Mouse (Mus musculus): Measurements from ENCODE around the gene Shisa8.

The Shisa8 gene

DNA sequence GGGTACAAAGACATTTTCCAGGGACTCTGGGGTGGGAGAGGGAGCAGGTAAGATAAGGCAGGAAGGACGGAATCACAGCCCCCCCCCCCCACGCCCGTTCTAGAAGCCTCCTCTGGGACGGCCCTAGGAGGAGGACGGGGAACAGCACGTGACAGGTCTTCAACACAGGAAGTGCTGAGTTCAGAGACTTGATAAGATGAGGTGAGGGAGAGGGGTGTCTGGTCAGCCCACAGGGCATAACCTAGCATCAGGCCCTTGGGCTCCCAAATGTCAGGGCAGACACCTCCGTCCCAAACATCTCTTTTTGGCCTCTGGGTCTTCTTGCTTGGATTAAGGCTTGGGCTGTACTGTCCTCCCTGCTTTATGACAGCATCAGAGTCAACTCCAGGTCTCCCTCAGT lies 10.6 kb upstream of the Shisa8 start:
- DNase-seq (ENCODE audit: low read depth, low spot score), result no peak

DNA sequence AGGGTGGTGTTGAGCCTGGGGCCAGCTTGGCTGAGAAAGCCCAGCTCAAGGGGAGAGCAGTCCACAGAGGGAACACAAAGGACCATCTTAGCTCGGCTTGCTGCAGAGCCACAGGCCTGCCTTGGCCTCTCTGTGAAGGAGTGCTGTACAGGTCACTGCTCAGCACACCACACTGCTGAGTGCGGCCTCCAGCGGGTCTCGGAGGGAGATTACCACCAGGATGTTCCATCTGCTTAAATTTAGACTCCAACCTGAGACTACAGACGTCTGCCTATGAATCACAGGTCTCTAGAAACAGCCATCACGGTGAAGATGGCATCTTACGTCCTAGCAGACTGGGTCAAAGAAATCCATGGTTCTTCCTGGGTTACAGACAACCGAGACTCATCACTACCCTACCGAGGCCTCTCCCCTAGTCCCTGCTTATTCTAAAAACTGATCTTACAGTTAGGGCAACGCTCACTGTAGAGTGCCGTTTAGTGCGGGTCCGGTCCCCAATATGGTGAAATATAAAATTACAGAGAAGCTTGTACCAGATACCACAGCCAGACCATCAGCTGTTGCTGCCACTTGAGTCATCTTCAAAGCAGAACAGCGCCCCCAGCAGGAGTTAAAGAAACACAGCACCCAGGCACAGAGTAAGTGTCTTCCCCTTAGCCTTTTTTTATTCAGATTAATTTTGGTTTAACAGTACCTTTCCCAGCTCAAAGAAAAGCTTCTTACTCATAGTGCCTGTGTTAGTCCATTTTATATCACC lies 8.7 kb upstream of the Shisa8 start:
- DNase-seq (ENCODE audit: low read depth, low spot score), result no peak

- no peak for DNase-seq (ENCODE audit: low read depth, low spot score)
These were observed 7.5 kb upstream of the Shisa8 start for GRCm38 (mm10) chr15:82220003-82220675.

DNA sequence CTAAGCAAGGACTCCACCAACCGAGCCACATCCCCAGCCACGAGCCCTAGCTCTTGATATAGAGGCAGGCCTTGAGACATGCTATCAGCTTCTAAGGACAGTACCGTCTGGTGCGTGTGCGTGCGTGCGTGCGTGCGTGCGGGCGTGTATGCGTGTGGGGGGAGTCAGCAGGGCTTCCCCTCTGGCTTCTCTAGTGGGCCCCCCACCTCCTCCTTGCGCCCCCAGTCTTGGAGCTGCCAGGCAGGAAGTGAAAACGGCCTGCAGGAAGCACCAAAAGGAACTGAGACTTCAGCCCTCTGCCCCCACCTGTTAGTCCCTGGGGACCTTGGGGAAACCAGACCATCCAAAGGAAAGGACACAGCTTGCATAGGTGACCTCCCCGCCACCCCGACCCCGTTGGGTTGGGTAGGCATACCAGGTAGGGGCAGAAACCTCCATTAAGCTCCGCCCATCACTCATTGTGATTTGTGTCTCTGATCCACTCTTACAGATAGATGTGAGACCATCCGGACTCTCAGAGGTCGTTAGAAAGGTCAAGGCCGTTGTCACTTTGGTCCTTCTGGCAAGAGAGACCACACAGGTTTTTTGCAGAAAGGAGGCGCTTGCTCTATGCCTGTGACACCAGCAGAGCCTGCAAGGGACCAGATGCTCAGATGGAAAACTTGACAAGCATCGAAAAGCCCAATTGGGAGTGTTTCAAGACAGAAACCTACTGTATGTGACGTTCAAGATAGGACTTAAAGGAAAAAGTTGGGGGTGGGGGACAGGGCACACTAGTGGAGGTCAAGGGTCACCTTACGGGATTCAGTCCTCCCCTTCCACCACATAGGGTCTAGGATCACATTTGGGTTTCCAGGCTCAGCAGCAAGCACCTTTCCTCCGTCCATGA lies 6.4 kb upstream of the Shisa8 start:
- no peak for DNase-seq (ENCODE audit: low read depth, low spot score)

GRCm38 (mm10) chr15:82217980-82218379 lies 5.4 kb upstream of the Shisa8 start:
- no peak for DNase-seq (ENCODE audit: low read depth, low spot score)

GRCm38 (mm10) chr15:82217039-82217438 lies 4.4 kb upstream of the Shisa8 start:
- no peak for DNase-seq (ENCODE audit: low read depth, low spot score)

DNA sequence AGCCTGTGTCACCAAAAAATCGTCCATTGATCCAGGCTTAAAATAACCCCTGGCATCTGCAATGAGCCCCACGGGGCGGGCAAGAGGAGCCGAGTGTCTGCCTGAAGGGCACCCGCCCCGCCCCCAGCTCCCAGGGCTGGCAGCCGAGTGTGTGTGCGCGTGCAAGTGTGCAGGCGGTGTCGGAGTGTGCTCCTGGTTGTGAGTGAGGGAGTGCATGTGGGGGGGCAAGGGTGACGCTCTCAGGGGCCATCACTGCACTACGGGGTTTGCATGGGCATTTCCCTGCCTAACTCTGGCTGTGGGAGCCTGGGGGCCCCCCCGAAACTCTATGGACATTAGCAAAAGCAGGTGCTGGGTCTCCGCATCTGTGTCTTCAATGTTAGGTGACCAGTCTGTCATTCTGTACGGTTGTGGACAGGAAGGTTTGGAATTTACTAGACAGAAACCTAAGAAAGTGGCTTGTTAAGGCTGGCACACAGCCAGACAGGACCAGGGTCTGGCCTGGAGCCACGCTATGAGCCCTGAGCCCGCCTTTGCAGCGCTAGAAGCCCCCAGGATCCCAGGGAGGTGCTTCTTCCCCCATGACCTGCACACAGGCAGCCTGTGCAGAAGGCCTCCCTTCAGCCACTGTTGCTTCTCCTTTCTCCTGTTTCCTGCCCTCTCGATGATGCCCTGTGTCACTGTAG lies 3.7 kb upstream of the Shisa8 start:
- DNase-seq (ENCODE audit: low read depth, low spot score), result no peak

- no peak for DNase-seq (ENCODE audit: low read depth, low spot score)
These were observed 2.9 kb upstream of the Shisa8 start for GRCm38 (mm10) chr15:82215332-82216046.

GRCm38 (mm10) chr15:82213222-82213621 lies 607 bp upstream of the Shisa8 start:
- no peak for DNase-seq (ENCODE audit: low read depth, low spot score)

- no peak for DNase-seq (ENCODE audit: low read depth, low spot score)
These were observed 484 bp downstream of the Shisa8 start for GRCm38 (mm10) chr15:82211911-82212751.

DNA sequence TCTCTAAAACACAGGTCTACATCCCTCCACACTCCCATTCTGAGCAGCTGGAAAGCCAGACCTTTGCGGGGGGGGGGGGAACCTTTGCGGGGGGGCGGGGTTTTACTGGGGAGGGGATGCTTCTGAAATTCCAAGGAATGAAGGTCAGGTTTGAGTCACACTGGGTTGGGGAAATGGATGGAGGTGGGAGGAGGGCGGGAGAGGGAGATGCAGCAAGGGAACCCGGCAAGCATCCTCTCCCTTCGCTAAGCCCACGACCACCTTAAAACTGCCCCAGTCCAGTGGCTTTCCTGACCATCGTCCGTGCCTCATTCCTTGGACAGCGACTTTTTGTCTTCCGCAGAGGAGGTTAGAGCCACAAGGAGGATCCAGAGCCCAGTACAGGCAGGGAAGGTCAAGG lies 1.3 kb downstream of the Shisa8 start:
- DNase-seq (ENCODE audit: low read depth, low spot score), result no peak

- DNase-seq (ENCODE audit: low read depth, low spot score), result no peak
These were observed 1.8 kb downstream of the Shisa8 start for GRCm38 (mm10) chr15:82210801-82211200.

GRCm38 (mm10) chr15:82209295-82210050 lies 3.1 kb downstream of the Shisa8 start:
- DNase-seq (ENCODE audit: low read depth, low spot score), result no peak

GRCm38 (mm10) chr15:82208307-82208706 lies 4.3 kb downstream of the Shisa8 start:
- no peak for DNase-seq (ENCODE audit: low read depth, low spot score)

GRCm38 (mm10) chr15:82207504-82208219 lies 5.0 kb downstream of the Shisa8 start:
- no peak for DNase-seq (ENCODE audit: low read depth, low spot score)

DNA sequence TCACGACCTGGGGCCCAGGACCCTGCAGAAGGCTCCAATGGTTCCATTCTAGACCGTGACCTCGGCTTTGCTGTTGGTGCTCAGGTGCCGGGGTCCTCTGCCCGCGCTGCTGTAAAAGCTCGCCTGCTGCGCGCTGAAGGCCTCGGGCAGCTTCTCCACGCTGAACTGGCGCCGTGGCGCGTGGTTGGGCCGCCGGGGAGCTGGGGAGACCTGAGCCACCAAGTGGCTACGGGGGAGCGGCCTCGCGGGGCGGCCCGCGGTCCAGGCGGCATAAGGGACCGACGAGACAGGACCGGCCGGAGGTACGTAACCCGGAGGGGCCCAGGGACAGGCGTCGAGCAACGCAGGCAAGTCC lies 5.5 kb downstream of the Shisa8 start:
- no peak for DNase-seq (ENCODE audit: low read depth, low spot score)

DNA sequence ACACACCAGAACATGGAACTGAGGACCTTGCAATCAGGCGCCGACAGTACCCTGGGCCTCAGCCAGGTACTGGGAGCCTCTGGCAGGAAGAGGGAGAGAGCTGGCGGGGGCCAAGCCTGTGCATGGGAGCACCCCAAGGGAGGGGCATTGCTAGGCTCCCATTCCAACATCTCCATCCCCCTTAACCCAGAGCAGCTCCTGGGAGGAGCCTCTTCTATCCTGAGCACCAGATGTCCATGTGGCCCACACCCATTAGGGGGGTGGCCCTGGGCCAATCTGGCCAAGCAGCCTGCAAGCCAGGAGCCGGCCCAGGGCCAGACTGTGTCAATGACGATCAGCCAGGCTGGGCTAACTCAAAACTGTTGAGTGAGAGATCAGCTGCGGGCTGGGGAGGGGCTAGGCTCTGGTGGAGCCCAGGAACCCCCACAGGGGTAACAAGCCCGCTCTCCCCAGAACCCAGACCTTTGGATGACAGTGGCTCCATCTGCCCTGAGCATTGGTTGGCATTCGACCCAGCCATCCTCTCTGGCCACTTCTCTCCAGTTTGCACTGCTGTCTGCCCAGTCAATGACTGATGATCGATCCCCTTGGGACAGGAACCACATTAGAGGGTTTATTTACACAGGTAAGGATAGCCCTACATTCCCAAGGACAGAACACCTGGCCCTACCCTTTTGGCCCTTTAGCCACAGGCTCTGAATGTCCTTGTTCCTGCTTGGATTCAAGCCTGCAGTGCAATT lies 6.1 kb downstream of the Shisa8 start:
- DNase-seq (ENCODE audit: low read depth, low spot score), result peak; percentile 48

Data from retina, adult 2 months (tissue).